Mouse (Mus musculus): ENCODE data around the gene Zfp455. TPM values are rescaled to one million over a fixed set of nuclear protein-coding genes. Genes with fewer than 3 reads are reported as not detected.
"Not testable (repeated sequence)": the region's sequence is repeated elsewhere in the genome, so short reads cannot be mapped to it uniquely, and the experiment has no call there.

Zfp455 gene
- 1 to 10 TPM; 2.9 to 3.5 TPM for total RNA-seq (2021)
- long read RNA-seq, experiment 1, partial matches to known transcripts = 0 of 2 reads
- long read RNA-seq, experiment 1, other reads (novel, unspliced or antisense) = 1 of 2 reads
- long read RNA-seq, experiment 2, partial matches to known transcripts = 0 of 5 reads
- long read RNA-seq, experiment 2, other reads (novel, unspliced or antisense) = 1 of 5 reads

DNA sequence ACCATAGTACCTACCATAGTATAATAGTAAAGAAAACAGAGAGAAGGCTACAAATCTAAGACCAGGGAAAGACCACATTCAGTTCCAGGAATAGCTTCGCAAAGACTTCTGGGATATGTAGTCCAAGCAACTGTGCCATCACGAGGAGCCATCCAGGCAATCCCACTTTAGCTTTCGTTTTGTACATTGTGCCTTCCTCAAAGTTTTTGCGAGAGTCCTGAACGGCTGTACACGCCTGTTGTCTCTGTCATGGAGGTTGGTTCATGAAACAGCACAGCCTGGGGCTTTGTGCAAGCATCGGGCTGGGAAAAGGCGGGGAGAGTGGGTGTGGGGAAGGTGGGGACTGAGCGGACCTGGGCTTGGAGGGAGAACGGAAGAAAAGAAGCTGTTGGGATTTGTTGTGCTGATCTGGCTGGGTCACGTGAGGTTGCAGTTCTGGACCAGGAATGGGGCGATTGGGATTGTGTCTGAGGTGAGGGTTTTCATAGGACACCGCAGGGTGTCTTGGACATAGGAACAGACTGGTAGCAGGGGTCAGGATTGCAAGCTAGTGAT is at the start of gene Zfp455:
Gene Zfp455, plus strand, starts transcription at position 167 of the 555 bp plus-strand sequence.
- intact Hi-C loops (cut with DNase I) = loop anchor here (1.0 to 10.0 kb wide), 2 partner anchors 21 to 360 kb away; partner anchors contain the start of genes Rsl1 and Zfp748
- Histone ChIP-seq H3K27ac (peak within 1 kb of the TSS; percentile 73; the same call in 1 of the 2 replicates), H3K4me3 (peak within 1 kb of the TSS; percentile 58)
- DNase-seq (ENCODE audit: extremely low spot score in 1 of 2, low spot score in 2 of 2) = peak; percentile 33 to 63
- TF ChIP-seq CTCF (IDR thresholded peaks at IDR 0.05) = no peak

DNA sequence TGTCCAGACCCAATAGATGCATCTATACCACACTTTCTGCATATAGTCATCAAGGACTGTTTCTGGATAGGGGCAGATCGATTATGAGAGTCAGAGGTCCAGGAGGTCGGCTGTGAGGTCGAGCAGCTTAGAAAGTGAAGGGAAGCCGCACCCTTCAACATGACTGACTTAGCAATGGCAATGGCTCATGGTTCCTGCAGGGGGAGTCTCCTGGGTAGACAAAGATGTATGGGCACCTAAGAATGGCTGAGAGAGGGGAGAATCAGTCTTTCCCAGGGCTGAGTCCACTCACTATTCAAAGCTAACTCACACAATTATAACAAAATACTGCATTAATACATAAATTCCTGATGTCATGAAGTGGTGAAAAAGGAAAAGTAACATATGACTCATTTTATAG is 28.2 kb upstream of the Zfp455 start:
- intact Hi-C loops (cut with DNase I) = loop anchor here (2.0 kb wide), 1 partner anchor 667 kb away; no protein-coding TSS in a partner anchor
- not testable (repeated sequence) for H3K4me3 ChIP-seq; DNase-seq (ENCODE audit: extremely low spot score in 1 of 2, low spot score in 2 of 2); H3K27ac ChIP-seq

DNA sequence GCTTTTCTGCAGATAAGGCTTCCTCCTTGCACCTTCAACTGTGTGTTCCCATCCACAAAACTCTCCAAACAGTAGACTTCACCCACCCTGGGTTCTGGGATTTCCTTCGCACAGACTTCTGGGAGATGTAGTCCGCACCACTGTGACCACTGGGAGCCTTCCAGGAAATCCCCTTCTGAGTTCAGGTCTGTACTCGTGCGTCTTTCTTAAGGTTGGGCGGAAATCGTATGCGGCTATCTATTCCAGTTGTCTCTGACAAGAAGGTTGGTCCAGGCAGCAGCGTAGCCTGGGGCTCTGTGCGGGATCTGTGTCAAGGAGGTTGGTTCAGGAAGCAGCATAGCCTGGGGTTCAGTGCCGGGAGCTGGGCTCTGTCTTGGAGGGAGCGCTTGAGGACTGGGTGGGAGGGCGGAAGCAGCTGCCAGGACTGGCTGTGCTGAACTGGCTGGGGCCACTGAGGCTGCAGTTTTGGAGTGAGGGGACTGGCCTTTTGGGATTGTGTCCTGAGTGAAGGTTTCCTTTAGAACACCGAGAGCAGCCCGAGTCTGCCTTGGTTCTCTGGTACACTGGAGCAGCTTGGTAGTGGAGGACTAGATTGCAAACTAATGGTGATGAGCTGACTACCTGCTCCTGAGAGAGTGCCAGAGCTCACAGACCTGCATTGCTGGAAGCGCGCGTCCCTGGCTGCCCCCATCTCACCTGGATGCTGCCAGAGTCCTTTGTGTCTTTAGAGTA is 21.1 kb upstream of the Zfp455 start, which contains the start of gene Rsl1:
Gene Rsl1, plus strand, starts transcription at position 192 of the 732 bp plus-strand sequence.
- DNase-seq (ENCODE audit: extremely low spot score in 1 of 2, low spot score in 2 of 2) = peak; percentile 63 to 68
- intact Hi-C loops (cut with DNase I) = loop anchor here (1.0 to 5.0 kb wide), 4 partner anchors 21 to 134 kb away; partner anchors contain the start of genes Gm28557, Zfp455 and Zfp457
- peak within 1 kb of the TSS; percentile 50; the same call in 1 of the 2 replicates for H3K27ac ChIP-seq
- peak within 1 kb of the TSS; percentile 66 for H3K4me3 ChIP-seq

DNA sequence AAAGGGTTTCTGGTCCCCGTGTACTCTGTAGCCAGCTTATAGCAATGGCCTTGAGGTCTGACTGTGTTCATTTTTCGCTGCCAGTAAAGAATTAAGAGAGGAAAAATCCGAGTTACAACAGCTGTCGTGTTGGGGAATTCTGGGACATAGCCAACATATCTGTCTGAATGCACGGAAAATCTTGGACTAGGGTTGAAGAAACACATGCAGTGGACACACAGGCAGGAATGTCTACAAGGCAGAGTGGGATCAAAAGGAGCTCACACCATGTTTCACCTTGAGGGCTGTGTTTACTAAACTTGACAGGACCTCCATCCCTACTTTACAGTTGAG is 20.6 kb upstream of the Zfp455 start:
- no peak overlapping the region for H3K27ac ChIP-seq
- TF ChIP-seq CTCF (IDR thresholded peaks at IDR 0.05) = no peak
- intact Hi-C loops (cut with DNase I) = loop anchor here (1.0 to 5.0 kb wide), 4 partner anchors 21 to 134 kb away; partner anchors contain the start of genes Gm28557, Zfp455 and Zfp457
- H3K4me3 ChIP-seq = peak overlapping the region; percentile 66
- no peak for DNase-seq (ENCODE audit: extremely low spot score in 1 of 2, low spot score in 2 of 2)

DNA sequence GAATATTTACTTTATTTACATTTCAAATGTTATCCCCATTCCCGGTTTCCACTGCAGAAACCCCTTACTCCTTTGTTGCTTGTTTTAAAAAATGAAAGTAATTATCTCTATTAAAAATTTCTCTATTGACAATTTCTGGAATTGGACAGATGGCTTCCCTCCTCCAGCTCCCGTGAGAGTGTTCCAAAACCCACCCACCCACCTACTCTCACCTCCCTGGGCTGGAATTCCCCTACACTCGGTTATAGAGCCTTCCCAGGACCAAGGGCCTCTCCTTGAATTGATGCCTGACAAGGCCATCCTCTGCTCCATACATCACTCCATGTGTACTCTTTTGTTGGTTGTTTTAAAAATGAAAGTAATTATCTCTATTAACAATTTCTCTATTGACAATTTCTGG is 7.3 kb downstream of the Zfp455 start:
- no peak for TF ChIP-seq CTCF (IDR thresholded peaks at IDR 0.05)
- no peak for DNase-seq (ENCODE audit: extremely low spot score in 1 of 2, low spot score in 2 of 2)
- Histone ChIP-seq H3K27ac (no peak overlapping the region), H3K4me3 (no peak overlapping the region)
- intact Hi-C loops (cut with DNase I) = no loop called here

DNA sequence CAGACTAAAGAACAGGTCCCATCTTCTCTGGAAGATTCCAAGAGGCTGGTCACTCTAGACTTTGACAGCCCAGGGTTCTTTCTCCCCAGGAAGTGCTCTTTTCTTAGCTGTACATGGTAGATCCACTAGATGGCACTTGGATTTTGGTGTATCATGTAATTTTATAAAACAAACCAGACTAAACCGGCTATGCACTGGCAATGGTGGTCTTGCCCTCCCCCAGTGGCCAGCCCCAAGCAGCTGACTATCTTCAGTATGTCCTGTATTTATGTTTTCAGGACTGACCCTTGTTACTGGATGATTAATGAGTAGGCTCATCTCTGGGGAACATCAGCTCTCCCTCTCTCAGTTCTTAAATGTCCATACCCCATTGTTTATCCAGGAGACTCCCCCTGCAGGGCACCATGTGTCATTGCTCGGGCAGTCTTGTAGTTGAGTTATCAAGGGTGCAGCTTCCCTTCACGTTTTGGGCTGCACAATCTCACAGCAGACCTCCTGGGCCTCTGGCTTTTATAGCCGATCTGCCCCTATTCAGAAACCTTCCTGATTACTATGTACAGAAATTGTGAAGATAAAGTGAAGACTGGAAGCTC is 19.8 kb downstream of the Zfp455 start:
- intact Hi-C loops (cut with DNase I) = no loop called here
- DNase-seq (ENCODE audit: extremely low spot score in 1 of 2, low spot score in 2 of 2) = no peak
- Histone ChIP-seq H3K27ac (no peak overlapping the region), H3K4me3 (no peak overlapping the region)
- no peak; the same call in none of the 2 replicates for TF ChIP-seq CTCF (IDR thresholded peaks at IDR 0.05)

Other genes starting within 250 kb of the Zfp455 start
- 1 to 10 TPM; 4.3 to 4.7 TPM for gene Zfp712, start 133.3 kb upstream of the Zfp455 start, total RNA-seq (2021)
- 1 to 10 TPM; 2.2 to 2.4 TPM for gene Zfp708, start 96.5 kb upstream of the Zfp455 start, total RNA-seq (2021)
- gene Gm28557, start 85.9 kb upstream of the Zfp455 start, total RNA-seq (2021) = 1 to 10 TPM; 1.9 to 3.2 TPM
- gene Rslcan18, start 78.2 kb upstream of the Zfp455 start, total RNA-seq (2021) = under 1 TPM; 0.29 to 0.44 TPM
- gene Zfp759, start 72.8 kb upstream of the Zfp455 start, total RNA-seq (2021) = 10 to 100 TPM in 1 of 2 experiments, 1 to 10 TPM in 1; 8.8 to 10.0 TPM
- gene Rsl1, start 21.3 kb upstream of the Zfp455 start, total RNA-seq (2021) = 1 to 10 TPM; 4.2 to 4.8 TPM
- gene Zfp458, start 84.0 kb downstream of the Zfp455 start, total RNA-seq (2021) = 10 to 100 TPM; 19.0 to 22.1 TPM
- gene Zfp457, start 112.0 kb downstream of the Zfp455 start, total RNA-seq (2021) = 1 to 10 TPM; 4.2 to 4.9 TPM
- 1 to 10 TPM; 3.1 to 3.8 TPM for gene Zfp595, start 138.1 kb downstream of the Zfp455 start, total RNA-seq (2021)
- 1 to 10 TPM in 1 of 2 experiments, under 1 TPM in 1; 0.81 to 1.8 TPM for gene Gm28044, start 166.0 kb downstream of the Zfp455 start, total RNA-seq (2021)
- 1 to 10 TPM in 1 of 2 experiments, under 1 TPM in 1; 0.86 to 1.2 TPM for gene Zfp953, start 166.1 kb downstream of the Zfp455 start, total RNA-seq (2021)
- gene Gm28041, start 181.2 kb downstream of the Zfp455 start, total RNA-seq (2021) = not detected
- under 1 TPM; 0.54 to 0.58 TPM for gene Zfp456, start 181.3 kb downstream of the Zfp455 start, total RNA-seq (2021)
- 1 to 10 TPM; 2.7 to 4.4 TPM for gene Zfp429, start 205.3 kb downstream of the Zfp455 start, total RNA-seq (2021)
- 1 to 10 TPM; 4.7 to 4.9 TPM for gene Zfp459, start 226.9 kb downstream of the Zfp455 start, total RNA-seq (2021)

Measured in left cerebral cortex, adult 2 months (tissue).